Mouse (Mus musculus): ENCODE data around the gene Eng. TPM values are rescaled to one million over a fixed set of nuclear protein-coding genes. Genes with fewer than 3 reads are reported as not detected.
A peak's percentile ranks its signal among the peaks of the same experiment; 100 is the strongest.

The Eng gene
- polyA plus RNA-seq, 1 experiment from 2014 or later, result 24.8 TPM

- 3% methylated on average over 13 of the region's 13 CpGs for WGBS
- peaks cover 71% of the 10 kb centered on the region for H3K4me1 ChIP-seq (replicated peaks)
Observed at GRCm38 (mm10) chr2:32625212-32625872, 21.1 kb upstream of the Eng start.

GRCm38 (mm10) chr2:32625873-32626694 is 20.3 kb upstream of the Eng start:
- peak overlapping the region; percentile 36 for H3K4me3 ChIP-seq (replicated peaks)
- 0 out of 2 replicates have a peak, but pooled peaks have one; percentile 5 for ATAC-seq
- peak overlapping the region; percentile 63 for H3K9ac ChIP-seq (replicated peaks)
- H3K27me3 ChIP-seq, result no peaks in the 10 kb centered on the region
- H3K36me3 ChIP-seq, result no peaks in the 10 kb centered on the region
- peaks cover 68% of the 10 kb centered on the region for H3K4me1 ChIP-seq (replicated peaks)
- 71% methylated on average over 5 of the region's 5 CpGs for WGBS
- H3K4me2 ChIP-seq (replicated peaks), result peak overlapping the region; percentile 56
- H3K27ac ChIP-seq, result peak overlapping the region; percentile 85
- H3K9me3 ChIP-seq, result no peaks in the 10 kb centered on the region

More at GRCm38 (mm10) chr2:32625212-32625872, 21.1 kb upstream of the Eng start:
- Histone ChIP-seq H3K9ac (replicated peaks) (peak overlapping the region; percentile 63), H3K4me3 (replicated peaks) (peak overlapping the region; percentile 36), H3K9me3 (no peaks in the 10 kb centered on the region), H3K27me3 (no peaks in the 10 kb centered on the region), H3K27ac (peak overlapping the region; percentile 85), H3K36me3 (no peaks in the 10 kb centered on the region), H3K4me2 (replicated peaks) (peak overlapping the region; percentile 56)
- peak; percentile 71 for ATAC-seq

GRCm38 (mm10) chr2:32627266-32628043 is 18.9 kb upstream of the Eng start:
- H3K9ac ChIP-seq (replicated peaks), result no peak overlapping the region
- H3K4me1 ChIP-seq (replicated peaks), result peaks cover 67% of the 10 kb centered on the region
- H3K27ac ChIP-seq, result no peak overlapping the region
- no peaks in the 10 kb centered on the region for H3K36me3 ChIP-seq
- no peaks in the 10 kb centered on the region for H3K27me3 ChIP-seq
- no peaks in the 10 kb centered on the region for H3K9me3 ChIP-seq
- ATAC-seq, result no peak
- WGBS, result 75% methylated on average over 20 of the region's 20 CpGs
- no peak overlapping the region for H3K4me3 ChIP-seq (replicated peaks)
- no peak overlapping the region for H3K4me2 ChIP-seq (replicated peaks)

- Histone ChIP-seq H3K9ac (replicated peaks) (peak overlapping the region; percentile 39; the same call in 1 of the 2 replicates), H3K9me3 (no peaks in the 10 kb centered on the region), H3K27ac (0 out of 2 replicates have a peak overlapping the region, but pooled peaks have one; percentile 68), H3K27me3 (no peaks in the 10 kb centered on the region), H3K4me2 (replicated peaks) (no peak overlapping the region), H3K36me3 (peaks cover under 1% of the 10 kb centered on the region; the same call in 1 of the 2 replicates), H3K4me1 (replicated peaks) (peaks cover 67% of the 10 kb centered on the region), H3K4me3 (replicated peaks) (no peak overlapping the region)
- no peak for ATAC-seq
- 73% methylated on average over 4 of the region's 4 CpGs for WGBS
Observed at GRCm38 (mm10) chr2:32628044-32628550, 18.3 kb upstream of the Eng start.

GRCm38 (mm10) chr2:32628729-32629128 is 17.7 kb upstream of the Eng start:
- Histone ChIP-seq H3K9ac (replicated peaks) (peak overlapping the region; percentile 39), H3K4me1 (replicated peaks) (peaks cover 67% of the 10 kb centered on the region), H3K9me3 (no peaks in the 10 kb centered on the region), H3K4me3 (replicated peaks) (0 out of 2 replicates have a peak overlapping the region, but pooled peaks have one; percentile 1), H3K27me3 (no peaks in the 10 kb centered on the region), H3K36me3 (peaks cover 7% of the 10 kb centered on the region; the same call in 1 of the 2 replicates), H3K27ac (peak overlapping the region; percentile 68), H3K4me2 (replicated peaks) (peak overlapping the region; percentile 37; the same call in 1 of the 2 replicates)
- 35% methylated on average over 5 of the region's 5 CpGs for WGBS
- no peak for ATAC-seq

GRCm38 (mm10) chr2:32629276-32629976 is 17.0 kb upstream of the Eng start:
- H3K27me3 ChIP-seq, result no peaks in the 10 kb centered on the region
- peak; percentile 62 for ATAC-seq
- H3K4me3 ChIP-seq (replicated peaks), result 0 out of 2 replicates have a peak overlapping the region, but pooled peaks have one; percentile 1
- peak overlapping the region; percentile 37 for H3K4me2 ChIP-seq (replicated peaks)
- peaks cover 67% of the 10 kb centered on the region for H3K4me1 ChIP-seq (replicated peaks)
- no peaks in the 10 kb centered on the region for H3K9me3 ChIP-seq
- H3K36me3 ChIP-seq, result peaks cover 10% of the 10 kb centered on the region; the same call in 1 of the 2 replicates
- H3K9ac ChIP-seq (replicated peaks), result peak overlapping the region; percentile 39
- peak overlapping the region; percentile 68 for H3K27ac ChIP-seq
- WGBS, result 24% methylated on average over 9 of the region's 9 CpGs

GRCm38 (mm10) chr2:32630036-32630435 is 16.4 kb upstream of the Eng start:
- no peaks in the 10 kb centered on the region for H3K9me3 ChIP-seq
- H3K27ac ChIP-seq, result peak overlapping the region; percentile 58; the same call in 1 of the 2 replicates
- H3K4me1 ChIP-seq (replicated peaks), result peaks cover 61% of the 10 kb centered on the region
- peak overlapping the region; percentile 39; the same call in 1 of the 2 replicates for H3K9ac ChIP-seq (replicated peaks)
- H3K4me2 ChIP-seq (replicated peaks), result peak overlapping the region; percentile 37
- peaks cover 10% of the 10 kb centered on the region; the same call in 1 of the 2 replicates for H3K36me3 ChIP-seq
- 77% methylated on average over 8 of the region's 9 CpGs for WGBS
- no peak for ATAC-seq
- H3K4me3 ChIP-seq (replicated peaks), result no peak overlapping the region
- no peaks in the 10 kb centered on the region for H3K27me3 ChIP-seq

GRCm38 (mm10) chr2:32631046-32631445 is 15.3 kb upstream of the Eng start:
- H3K9ac ChIP-seq (replicated peaks), result no peak overlapping the region
- 90% methylated on average over 10 of the region's 10 CpGs for WGBS

GRCm38 (mm10) chr2:32631737-32632394 is 14.5 kb upstream of the Eng start:
- H3K36me3 ChIP-seq, result peaks cover 10% of the 10 kb centered on the region; the same call in 1 of the 2 replicates
- H3K27ac ChIP-seq, result no peak overlapping the region
- H3K4me3 ChIP-seq (replicated peaks), result no peak overlapping the region
- peak; percentile 18; the same call in 1 of the 2 replicates for ATAC-seq
- H3K27me3 ChIP-seq, result no peaks in the 10 kb centered on the region
- no peak overlapping the region for H3K4me2 ChIP-seq (replicated peaks)
- H3K9me3 ChIP-seq, result no peaks in the 10 kb centered on the region
- 53% methylated on average over 7 of the region's 7 CpGs for WGBS
- H3K4me1 ChIP-seq (replicated peaks), result peaks cover 43% of the 10 kb centered on the region
- no peak overlapping the region for H3K9ac ChIP-seq (replicated peaks)

More at GRCm38 (mm10) chr2:32631046-32631445, 15.3 kb upstream of the Eng start:
- Histone ChIP-seq H3K4me3 (replicated peaks) (no peak overlapping the region), H3K4me2 (replicated peaks) (no peak overlapping the region), H3K27me3 (no peaks in the 10 kb centered on the region), H3K36me3 (peaks cover 10% of the 10 kb centered on the region; the same call in 1 of the 2 replicates), H3K4me1 (replicated peaks) (peaks cover 51% of the 10 kb centered on the region), H3K27ac (no peak overlapping the region), H3K9me3 (no peaks in the 10 kb centered on the region)
- ATAC-seq, result no peak

- Histone ChIP-seq H3K9ac (replicated peaks) (no peak overlapping the region), H3K4me2 (replicated peaks) (no peak overlapping the region), H3K4me3 (replicated peaks) (no peak overlapping the region), H3K36me3 (peaks cover 10% of the 10 kb centered on the region; the same call in 1 of the 2 replicates), H3K27me3 (no peaks in the 10 kb centered on the region), H3K4me1 (replicated peaks) (peaks cover 32% of the 10 kb centered on the region), H3K9me3 (no peaks in the 10 kb centered on the region), H3K27ac (no peak overlapping the region)
- no peak for ATAC-seq
- WGBS, result 79% methylated on average over 5 of the region's 5 CpGs
Observed at GRCm38 (mm10) chr2:32633660-32634059, 12.7 kb upstream of the Eng start.
